15 mouse cellular contexts compared by ENCODE assay signal in the genomic region with DNA sequence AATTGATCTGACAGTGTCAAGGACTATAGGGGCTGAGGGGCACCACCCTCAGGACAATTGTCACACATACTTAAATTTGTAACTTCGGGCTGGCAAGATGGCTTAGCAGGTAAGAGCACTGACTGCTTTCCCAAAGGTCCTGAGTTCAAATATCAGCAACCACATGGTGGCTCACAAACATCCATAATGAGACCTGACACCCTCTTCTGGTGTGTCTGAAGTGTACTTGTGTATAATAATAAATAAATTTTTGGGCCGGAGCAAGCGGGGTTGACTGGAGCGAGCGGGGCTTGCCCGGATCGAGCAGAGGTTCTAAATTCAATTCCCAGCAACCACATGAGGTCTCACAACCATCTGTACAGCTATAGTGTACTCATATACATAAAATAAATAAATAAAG. TPM values are rescaled to one million over a fixed set of nuclear protein-coding genes. Genes with fewer than 3 reads are reported as not detected.
A peak's percentile ranks its signal among the peaks of the same experiment; 100 is the strongest.
DNase-seq lines count a peak whose midpoint lies in the region; ATAC-seq and TF ChIP-seq lines count a peak whose summit lies in the region.
"Had no signal": no experiment of that assay in that cellular context is flagged by ENCODE, and none has a peak within 500 bp of the region (broad histone marks: within the 10 kb centered on the region; RNA-seq: fewer than 3 reads in every experiment).

No protein-coding gene starts in this region.

- WGBS in hindbrain, postnatal 0 days = 78% methylated on average over 7 of the region's 7 CpGs
- 94% methylated on average over 7 of the region's 7 CpGs for WGBS in hindbrain, embryonic 10.5 days
- WGBS in liver, embryonic 16.5 days (ENCODE audit: insufficient replicate concordance) = 81% methylated on average over 7 of the region's 7 CpGs
- WGBS in liver, embryonic 12.5 days (ENCODE audit: insufficient replicate concordance) = 93% methylated on average over 7 of the region's 7 CpGs
- WGBS in small intestine, adult 2 months = 83% methylated on average over 7 of the region's 7 CpGs

- no peak overlapping the region for H3K4me2 ChIP-seq in hindbrain, postnatal 0 days (ENCODE audit: low read depth, low read length)
- no peak overlapping the region for H3K4me2 ChIP-seq in liver, embryonic 16.5 days (ENCODE audit: low read depth, low read length)
- no peak overlapping the region for H3K4me2 ChIP-seq in liver, embryonic 12.5 days
- H3K4me2 ChIP-seq: embryonic facial prominence, embryonic 15.5 days; hindbrain, embryonic 14.5 days; limb, embryonic 15.5 days; neural tube, embryonic 15.5 days; stomach, embryonic 15.5 days had no signal

- H3K27me3 ChIP-seq in hindbrain, postnatal 0 days (ENCODE audit: insufficient read depth, low read length) = no peaks in the 10 kb centered on the region
- H3K27me3 ChIP-seq in hindbrain, embryonic 10.5 days (ENCODE audit: insufficient read depth, poor library complexity, severe bottlenecking) = peaks cover 20% of the 10 kb centered on the region
- peaks cover 9% of the 10 kb centered on the region for H3K27me3 ChIP-seq in liver, embryonic 16.5 days (ENCODE audit: control insufficient read depth, insufficient read depth, low read depth, low read length)
- peaks cover 25% of the 10 kb centered on the region for H3K27me3 ChIP-seq in liver, embryonic 12.5 days (replicated peaks)
- H3K27me3 ChIP-seq in small intestine, adult 2 months (ENCODE audit: control insufficient read depth, insufficient read depth, low read length) = no peaks in the 10 kb centered on the region
- H3K27me3 ChIP-seq: CH12.LX; embryonic facial prominence, embryonic 15.5 days; limb, embryonic 15.5 days; stomach, embryonic 15.5 days had no signal

- no peaks in the 10 kb centered on the region for H3K9me3 ChIP-seq in hindbrain, postnatal 0 days (ENCODE audit: low read length)
- H3K9me3 ChIP-seq in hindbrain, embryonic 10.5 days = no peaks in the 10 kb centered on the region
- no peaks in the 10 kb centered on the region for H3K9me3 ChIP-seq in liver, embryonic 16.5 days (replicated peaks; ENCODE audit: control insufficient read depth, low read length)
- no peaks in the 10 kb centered on the region for H3K9me3 ChIP-seq in liver, embryonic 12.5 days (replicated peaks)
- H3K9me3 ChIP-seq: embryonic facial prominence, embryonic 15.5 days; limb, embryonic 15.5 days; megakaryocyte, embryonic 14.5 days; neural tube, embryonic 15.5 days; stomach, embryonic 15.5 days had no signal

- no peak overlapping the region for H3K27ac ChIP-seq in hindbrain, postnatal 0 days
- H3K27ac ChIP-seq in hindbrain, embryonic 10.5 days = no peak overlapping the region
- H3K27ac ChIP-seq in liver, embryonic 16.5 days (ENCODE audit: low read length) = peak overlapping the region; percentile 73
- H3K27ac ChIP-seq in liver, embryonic 12.5 days = no peak overlapping the region
- peak overlapping the region; percentile 78 for H3K27ac ChIP-seq in small intestine, adult 2 months (ENCODE audit: insufficient read depth, low read depth, low read length)
- H3K27ac ChIP-seq: embryonic facial prominence, embryonic 15.5 days; hindbrain, embryonic 14.5 days; limb, embryonic 15.5 days; neural tube, embryonic 15.5 days; stomach, embryonic 15.5 days had no signal

- peaks cover 7% of the 10 kb centered on the region for H3K4me1 ChIP-seq in hindbrain, postnatal 0 days (ENCODE audit: insufficient read depth, low read length)
- peaks cover 22% of the 10 kb centered on the region for H3K4me1 ChIP-seq in hindbrain, embryonic 10.5 days (replicated peaks)
- H3K4me1 ChIP-seq in liver, embryonic 16.5 days (ENCODE audit: control insufficient read depth, low read depth, low read length) = peaks cover 12% of the 10 kb centered on the region
- peaks cover 28% of the 10 kb centered on the region for H3K4me1 ChIP-seq in liver, embryonic 12.5 days
- peaks cover 34% of the 10 kb centered on the region for H3K4me1 ChIP-seq in small intestine, adult 2 months (ENCODE audit: control insufficient read depth, insufficient read depth, insufficient read length, low read length)

- no peak for TF ChIP-seq POLR2A in small intestine, adult 2 months (IDR thresholded peaks at IDR 0.05; ENCODE audit: low read depth, low read length)

- peak; percentile 62 for DNase-seq in cerebellum, adult 9-11 months
- no peak for DNase-seq in cerebellum, postnatal 36 days
- no peak for DNase-seq in hindbrain, postnatal 0 days (ENCODE audit: low spot score)
- no peak for DNase-seq in hindbrain, embryonic 10.5 days (ENCODE audit: low spot score)
- DNase-seq: thymus, adult 2 months had no signal

- peak; percentile 7; the same call in 1 of the 2 replicates for TF ChIP-seq CTCF in hindbrain, postnatal 0 days (IDR thresholded peaks at IDR 0.05; ENCODE audit: low read depth)
- TF ChIP-seq CTCF in small intestine, adult 2 months (IDR thresholded peaks at IDR 0.05; ENCODE audit: extremely low read depth, insufficient read length, insufficient replicate concordance, low read depth, low read length) = no peak

- no peak overlapping the region for H3K9ac ChIP-seq in hindbrain, postnatal 0 days (replicated peaks; ENCODE audit: low read length)
- H3K9ac ChIP-seq in liver, embryonic 16.5 days (ENCODE audit: low read depth, low read length) = no peak overlapping the region
- H3K9ac ChIP-seq in liver, embryonic 12.5 days = no peak overlapping the region
- H3K9ac ChIP-seq: embryonic facial prominence, embryonic 15.5 days; hindbrain, embryonic 14.5 days; limb, embryonic 15.5 days; neural tube, embryonic 15.5 days; stomach, embryonic 15.5 days had no signal

- ATAC-seq in hindbrain, postnatal 0 days = no peak
- ATAC-seq in liver, embryonic 16.5 days (ENCODE audit: low read depth) = no peak
- no peak for ATAC-seq in liver, embryonic 12.5 days

- H3K36me3 ChIP-seq in hindbrain, postnatal 0 days (ENCODE audit: insufficient read depth, low read length) = no peaks in the 10 kb centered on the region
- no peaks in the 10 kb centered on the region for H3K36me3 ChIP-seq in hindbrain, embryonic 10.5 days
- H3K36me3 ChIP-seq in liver, embryonic 16.5 days (ENCODE audit: control insufficient read depth, insufficient read depth) = no peaks in the 10 kb centered on the region
- H3K36me3 ChIP-seq in liver, embryonic 12.5 days = no peaks in the 10 kb centered on the region
- H3K36me3 ChIP-seq in small intestine, adult 2 months (ENCODE audit: control insufficient read depth, insufficient read depth, low read length) = no peaks in the 10 kb centered on the region
- H3K36me3 ChIP-seq: embryonic facial prominence, embryonic 15.5 days; limb, embryonic 15.5 days; neural tube, embryonic 15.5 days; stomach, embryonic 15.5 days had no signal

- H3K4me3 ChIP-seq in hindbrain, postnatal 0 days (ENCODE audit: low read length) = no peak overlapping the region
- no peak overlapping the region for H3K4me3 ChIP-seq in hindbrain, embryonic 10.5 days
- no peak overlapping the region for H3K4me3 ChIP-seq in liver, embryonic 16.5 days (ENCODE audit: low read depth, low read length)
- no peak overlapping the region for H3K4me3 ChIP-seq in liver, embryonic 12.5 days
- H3K4me3 ChIP-seq in small intestine, adult 2 months (ENCODE audit: low read depth, low read length) = no peak overlapping the region
- H3K4me3 ChIP-seq: embryonic facial prominence, embryonic 15.5 days; limb, embryonic 15.5 days; megakaryocyte, embryonic 14.5 days; neural tube, embryonic 15.5 days; stomach, embryonic 15.5 days had no signal

RNA-seq across cellular contexts. Expression of a gene that starts 18.3 kb away (rescaled TPM):
- 12.9 and 13.9 TPM in 2 replicates for total RNA-seq in hindbrain, postnatal 0 days (2014; rRNA removed)
- polyA plus RNA-seq in hindbrain, postnatal 0 days (2015; fragmentation: Nextera tagmentation; extraction: Ambion mirVana) = 14.0 and 14.5 TPM in 2 replicates
- 18.6 and 19.1 TPM in 2 replicates for polyA plus RNA-seq in hindbrain, embryonic 10.5 days (2016; fragmentation: Nextera tagmentation; extraction: Ambion mirVana)
- 11.7 and 14.9 TPM in 2 replicates for polyA plus RNA-seq in liver, embryonic 16.5 days (2015; fragmentation: Nextera tagmentation; extraction: Ambion mirVana)
- polyA plus RNA-seq in liver, embryonic 12.5 days (2016; fragmentation: Nextera tagmentation; extraction: Ambion mirVana) = 12.8 and 14.5 TPM in 2 replicates
- 14.7 and 33.2 TPM in 2 replicates for polyA plus RNA-seq in small intestine, adult 2 months (2012; rRNA removed)

RNA-seq across cellular contexts. Expression of a gene that starts 31.4 kb away (rescaled TPM):
- total RNA-seq in hindbrain, postnatal 0 days (2014; rRNA removed) = 29.0 and 29.7 TPM in 2 replicates
- polyA plus RNA-seq in hindbrain, postnatal 0 days (2015; fragmentation: Nextera tagmentation; extraction: Ambion mirVana) = 102 and 110 TPM in 2 replicates
- 212 and 249 TPM in 2 replicates for polyA plus RNA-seq in hindbrain, embryonic 10.5 days (2016; fragmentation: Nextera tagmentation; extraction: Ambion mirVana)
- polyA plus RNA-seq in liver, embryonic 16.5 days (2015; fragmentation: Nextera tagmentation; extraction: Ambion mirVana) = 72.6 and 79.6 TPM in 2 replicates
- 140 and 145 TPM in 2 replicates for polyA plus RNA-seq in liver, embryonic 12.5 days (2016; fragmentation: Nextera tagmentation; extraction: Ambion mirVana)
- polyA plus RNA-seq in small intestine, adult 2 months (2012; rRNA removed) = 22.6 and 47.0 TPM in 2 replicates

RNA-seq across cellular contexts. Expression of a gene that starts 31.8 kb away (rescaled TPM):
- total RNA-seq in hindbrain, postnatal 0 days (2014; rRNA removed) = 536 and 538 TPM in 2 replicates
- polyA plus RNA-seq in hindbrain, postnatal 0 days (2015; fragmentation: Nextera tagmentation; extraction: Ambion mirVana) = 298 and 299 TPM in 2 replicates
- polyA plus RNA-seq in hindbrain, embryonic 10.5 days (2016; fragmentation: Nextera tagmentation; extraction: Ambion mirVana) = 157 and 175 TPM in 2 replicates
- 109 and 114 TPM in 2 replicates for polyA plus RNA-seq in liver, embryonic 16.5 days (2015; fragmentation: Nextera tagmentation; extraction: Ambion mirVana)
- polyA plus RNA-seq in liver, embryonic 12.5 days (2016; fragmentation: Nextera tagmentation; extraction: Ambion mirVana) = 131 and 132 TPM in 2 replicates
- polyA plus RNA-seq in small intestine, adult 2 months (2012; rRNA removed) = 266 and 416 TPM in 2 replicates

RNA-seq across cellular contexts. Expression of a gene that starts 38.1 kb away (rescaled TPM):
- total RNA-seq in hindbrain, postnatal 0 days (2014; rRNA removed) = 62.5 and 64.1 TPM in 2 replicates
- 27.8 and 30.4 TPM in 2 replicates for polyA plus RNA-seq in hindbrain, postnatal 0 days (2015; fragmentation: Nextera tagmentation; extraction: Ambion mirVana)
- polyA plus RNA-seq in hindbrain, embryonic 10.5 days (2016; fragmentation: Nextera tagmentation; extraction: Ambion mirVana) = 16.4 and 19.4 TPM in 2 replicates
- 6.3 and 9.2 TPM in 2 replicates for polyA plus RNA-seq in liver, embryonic 16.5 days (2015; fragmentation: Nextera tagmentation; extraction: Ambion mirVana)
- 8.4 and 9.5 TPM in 2 replicates for polyA plus RNA-seq in liver, embryonic 12.5 days (2016; fragmentation: Nextera tagmentation; extraction: Ambion mirVana)
- 5.6 and 9.4 TPM in 2 replicates for polyA plus RNA-seq in small intestine, adult 2 months (2012; rRNA removed)

Comparison
In these comparisons a context has a peak if more than half of its experiments do, and no peak if none do; other contexts are left out.
1. H3K27ac ChIP-seq: peak in liver, embryonic 16.5 days (single experiment) and small intestine, adult 2 months (single experiment); none in hindbrain, postnatal 0 days (single experiment), hindbrain, embryonic 10.5 days (single experiment) and liver, embryonic 12.5 days (single experiment).